Mouse (Mus musculus) intestine, embryonic 16.5 days (tissue): Measurements from ENCODE around the gene H2afz. TPM values are rescaled to one million over a fixed set of nuclear protein-coding genes. Genes with fewer than 3 reads are reported as not detected.

Source experiments
- ATAC-seq: fragments of 200-750 bp; cut with Nextera tagmentation; 2 replicates; pipeline ENCODE4 v1.8.0; 2017; ENCODE audit warnings: moderate TSS enrichment, moderate library complexity
- H3K27ac ChIP-seq: fragments of 300-500 bp; sonication (generic); 2 replicates; pipeline ENCODE4 v1.5.1; 2014; ENCODE audit warnings: mild to moderate bottlenecking, low read length
- H3K27me3 ChIP-seq: fragments of 300-500 bp; sonication (generic); replicated peaks from 2 replicates; pipeline ENCODE4 v1.6.1; 2014; ENCODE audit warnings: low read length, control low read depth, mixed read lengths; ENCODE audit not compliant: control insufficient read depth, insufficient read depth
- H3K36me3 ChIP-seq: fragments of 300-500 bp; sonication (generic); 2 replicates; pipeline ENCODE4 v1.6.1; 2014; ENCODE audit warnings: low read length, control low read depth; ENCODE audit not compliant: control insufficient read depth, insufficient read depth
- H3K4me1 ChIP-seq: fragments of 300-500 bp; sonication (generic); 2 replicates; pipeline ENCODE4 v1.6.1; 2014; ENCODE audit warnings: low read length, control low read depth, mixed read lengths; ENCODE audit not compliant: control insufficient read depth, insufficient read depth
- H3K4me2 ChIP-seq: fragments of 300-500 bp; sonication (generic); 2 replicates; pipeline ENCODE4 v1.6.1; 2014; ENCODE audit warnings: low read depth, low read length, control low read depth
- H3K4me3 ChIP-seq: fragments of 300-500 bp; sonication (generic); 2 replicates; pipeline ENCODE4 v1.5.1; 2014; ENCODE audit warnings: mild to moderate bottlenecking, low read length
- H3K9ac ChIP-seq: fragments of 300-500 bp; sonication (generic); 2 replicates; pipeline ENCODE4 v1.6.1; 2014; ENCODE audit warnings: low read depth, low read length
- H3K9me3 ChIP-seq: fragments of 300-500 bp; sonication (generic); 2 replicates; pipeline ENCODE4 v1.6.1; 2016; ENCODE audit warnings: low read length, control low read depth; ENCODE audit not compliant: control insufficient read depth
- WGBS: fragments of 180-500 bp; shearing (Covaris S2); extraction: QIAGEN DNeasy Blood & Tissue Kit; methylation state at CpG from one replicate; pipeline ENCODE4 v1.1.7; 2014; 5-methylcytosine and 5-hydroxymethylcytosine counted together
- polyA plus RNA-seq: library from polyadenylated mRNA; unstranded; fragments of >200 nt; fragmentation: Nextera tagmentation; extraction: Ambion mirVana; gene quantifications from 2 replicates; pipeline ENCODE4 v1.2.1, GENCODE M21; 2015

H2afz gene
- polyA plus RNA-seq, 1 experiment from 2014 or later = 1,412 TPM

DNA sequence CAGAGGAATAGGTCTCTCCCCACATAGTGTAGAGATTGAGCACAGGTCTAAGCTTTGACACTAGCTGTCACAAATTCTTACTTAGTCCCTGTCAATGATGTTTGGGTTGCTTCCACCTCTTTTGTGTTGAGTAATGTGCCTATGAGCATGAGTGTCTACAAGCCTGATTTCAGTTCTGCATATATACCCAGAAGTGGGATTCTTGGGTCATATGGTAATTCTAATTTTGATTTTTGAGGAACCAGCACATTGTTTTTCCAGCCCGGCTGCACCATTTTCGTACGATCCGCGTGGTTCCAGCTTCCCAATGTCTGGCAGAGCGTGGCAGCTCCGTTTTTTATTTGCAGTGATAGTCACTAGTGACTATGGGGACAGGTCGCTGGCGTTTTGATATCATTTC lies 5.1 kb downstream of the H2afz start:
- Histone ChIP-seq H3K9me3 (no peaks in the 10 kb centered on the region), H3K27ac (no peak overlapping the region), H3K4me2 (no peak overlapping the region), H3K36me3 (no peaks in the 10 kb centered on the region), H3K27me3 (no peaks in the 10 kb centered on the region), H3K4me3 (no peak overlapping the region), H3K4me1 (peaks cover 7% of the 10 kb centered on the region), H3K9ac (no peak overlapping the region)
- 89% methylated on average over 9 of the region's 9 CpGs for WGBS
- no peak for ATAC-seq

GRCm38 (mm10) chr3:137879313-137879712 lies 15.0 kb downstream of the H2afz start:
- H3K4me2 ChIP-seq = no peak overlapping the region
- H3K9ac ChIP-seq = no peak overlapping the region
- ATAC-seq = 0 out of 2 replicates have a peak, but pooled peaks have one; percentile 21
- 73% methylated on average over 3 of the region's 3 CpGs for WGBS
- no peaks in the 10 kb centered on the region for H3K36me3 ChIP-seq
- no peaks in the 10 kb centered on the region for H3K4me1 ChIP-seq
- no peak overlapping the region for H3K27ac ChIP-seq
- no peaks in the 10 kb centered on the region for H3K9me3 ChIP-seq
- no peak overlapping the region for H3K4me3 ChIP-seq
- no peaks in the 10 kb centered on the region for H3K27me3 ChIP-seq

DNA sequence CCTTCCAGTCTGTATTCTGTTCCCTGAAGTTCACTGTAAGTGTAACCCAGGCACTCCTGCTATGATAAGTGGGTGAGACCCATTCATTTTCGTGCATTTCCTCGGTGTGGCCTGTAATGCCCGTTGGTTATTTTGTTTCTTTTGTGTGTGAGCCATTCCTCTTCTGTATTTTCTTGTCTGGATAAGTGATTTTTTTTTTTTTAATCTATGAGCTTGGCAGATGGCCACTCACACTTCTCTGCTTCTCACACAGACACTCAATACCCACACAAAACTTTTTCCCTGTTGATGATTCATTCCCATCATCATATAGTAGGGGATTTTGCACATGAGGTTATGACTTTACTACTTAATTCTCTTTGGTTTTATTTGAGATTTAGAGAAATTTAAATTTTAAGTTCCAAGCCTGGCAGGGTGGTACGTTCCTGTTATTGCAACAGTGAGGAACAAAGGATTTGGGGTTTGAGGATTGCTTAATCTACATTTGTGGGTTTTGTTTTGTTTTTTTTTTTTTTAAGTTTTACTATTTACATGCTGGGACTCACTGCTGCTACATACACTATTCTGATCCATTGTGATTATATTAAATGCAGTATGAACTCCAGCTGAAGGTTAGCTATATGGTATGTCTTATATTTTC lies 15.9 kb downstream of the H2afz start:
- Histone ChIP-seq H3K9ac (no peak overlapping the region), H3K27me3 (no peaks in the 10 kb centered on the region), H3K36me3 (no peaks in the 10 kb centered on the region), H3K4me1 (no peaks in the 10 kb centered on the region), H3K27ac (no peak overlapping the region), H3K9me3 (no peaks in the 10 kb centered on the region), H3K4me3 (no peak overlapping the region), H3K4me2 (no peak overlapping the region)
- WGBS = 79% methylated on average over 4 of the region's 4 CpGs
- no peak for ATAC-seq

DNA sequence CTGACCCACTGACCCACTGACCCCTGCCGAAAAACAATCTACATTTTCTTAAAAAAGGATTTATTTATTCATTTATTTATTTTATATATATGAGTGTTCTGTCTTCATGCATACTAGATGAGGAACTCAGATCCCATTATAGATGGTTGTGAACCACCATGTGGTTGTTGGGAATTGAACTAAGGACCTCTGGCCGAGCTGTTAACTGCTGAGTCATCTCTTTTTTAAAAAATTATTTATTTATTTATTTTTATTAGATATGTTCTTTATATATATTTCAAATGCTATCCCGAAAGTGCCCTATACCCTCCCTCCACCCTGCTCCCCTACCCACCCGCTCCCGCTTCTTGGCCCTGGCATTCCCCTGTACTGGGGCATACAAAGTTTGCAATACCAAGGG lies 16.8 kb downstream of the H2afz start:
- no peak overlapping the region for H3K27ac ChIP-seq
- WGBS = 92% methylated on average over 5 of the region's 5 CpGs
- ATAC-seq = no peak

GRCm38 (mm10) chr3:137887961-137888360 lies 23.7 kb downstream of the H2afz start:
- Histone ChIP-seq H3K4me3 (no peak overlapping the region), H3K4me2 (no peak overlapping the region), H3K27ac (no peak overlapping the region), H3K36me3 (0 out of 2 replicates have a peak, but pooled peaks cover 7% of the 10 kb centered on the region), H3K27me3 (no peaks in the 10 kb centered on the region), H3K4me1 (no peaks in the 10 kb centered on the region), H3K9ac (no peak overlapping the region), H3K9me3 (0 out of 2 replicates have a peak, but pooled peaks cover 4% of the 10 kb centered on the region)
- WGBS = 70% methylated on average over 7 of the region's 7 CpGs
- no peak for ATAC-seq

More for the DNA sequence above, 16.8 kb downstream of the H2afz start:
- Histone ChIP-seq H3K27me3 (no peaks in the 10 kb centered on the region), H3K4me3 (no peak overlapping the region), H3K9ac (no peak overlapping the region), H3K9me3 (no peaks in the 10 kb centered on the region), H3K4me1 (no peaks in the 10 kb centered on the region), H3K36me3 (no peaks in the 10 kb centered on the region), H3K4me2 (no peak overlapping the region)

- no peak overlapping the region for H3K27ac ChIP-seq
- H3K9me3 ChIP-seq = 0 out of 2 replicates have a peak, but pooled peaks cover 4% of the 10 kb centered on the region
- H3K4me2 ChIP-seq = no peak overlapping the region
- WGBS = 81% methylated on average over 3 of the region's 3 CpGs
- no peak overlapping the region for H3K4me3 ChIP-seq
- no peak for ATAC-seq
- peaks cover 13% of the 10 kb centered on the region for H3K36me3 ChIP-seq
- H3K27me3 ChIP-seq = no peaks in the 10 kb centered on the region
- no peaks in the 10 kb centered on the region for H3K4me1 ChIP-seq
- no peak overlapping the region for H3K9ac ChIP-seq
Observed at GRCm38 (mm10) chr3:137891089-137891488, 26.8 kb downstream of the H2afz start.

DNA sequence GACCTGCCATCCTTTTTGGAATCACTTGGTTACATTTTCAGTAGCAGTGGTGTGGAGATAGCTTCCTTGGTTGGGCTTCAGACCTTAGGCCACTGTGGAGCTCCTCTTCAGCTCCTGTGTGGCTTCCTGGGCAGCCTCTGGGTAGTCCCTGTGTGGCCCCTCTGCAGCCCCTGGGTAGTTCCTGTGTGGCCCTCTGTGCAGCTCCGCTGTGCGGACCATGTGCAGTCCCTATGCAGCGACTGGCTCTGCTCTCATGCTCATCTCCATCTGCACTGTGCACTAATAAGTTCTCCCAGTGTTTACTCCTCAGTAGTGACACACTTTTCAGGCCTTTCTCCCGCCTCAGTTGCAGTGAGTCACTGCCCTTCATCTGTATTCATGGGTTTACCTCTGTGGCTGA lies 27.8 kb downstream of the H2afz start:
- ATAC-seq = no peak
- no peak overlapping the region for H3K9ac ChIP-seq
- no peak overlapping the region for H3K27ac ChIP-seq
- 0 out of 2 replicates have a peak, but pooled peaks cover 4% of the 10 kb centered on the region for H3K9me3 ChIP-seq
- WGBS = 90% methylated on average over 4 of the region's 4 CpGs
- no peaks in the 10 kb centered on the region for H3K27me3 ChIP-seq
- H3K4me3 ChIP-seq = no peak overlapping the region
- H3K36me3 ChIP-seq = peaks cover 13% of the 10 kb centered on the region
- H3K4me1 ChIP-seq = no peaks in the 10 kb centered on the region
- H3K4me2 ChIP-seq = no peak overlapping the region

DNA sequence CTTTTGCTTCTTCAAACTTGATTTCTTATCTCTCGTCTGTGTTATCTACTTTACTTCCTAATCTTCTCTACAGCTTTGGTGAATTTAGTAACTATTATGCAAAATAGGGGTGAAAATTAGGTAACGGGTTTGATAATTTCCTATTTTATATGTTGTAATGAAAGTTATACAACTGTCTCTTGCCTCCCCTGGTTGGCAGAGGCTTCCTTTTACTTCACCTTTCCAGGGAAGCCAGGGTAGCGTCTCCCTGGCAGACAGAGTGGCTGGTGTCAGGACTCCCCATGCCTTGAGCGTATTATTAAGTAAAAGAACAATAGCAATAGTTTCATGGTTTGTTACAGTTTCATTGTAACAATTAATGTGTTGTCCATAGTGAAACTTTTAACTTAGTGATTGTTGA lies 29.5 kb downstream of the H2afz start:
- H3K4me2 ChIP-seq = no peak overlapping the region
- H3K9me3 ChIP-seq = 0 out of 2 replicates have a peak, but pooled peaks cover 4% of the 10 kb centered on the region
- H3K27ac ChIP-seq = no peak overlapping the region
- no peak for ATAC-seq
- no peak overlapping the region for H3K4me3 ChIP-seq
- peaks cover 10% of the 10 kb centered on the region for H3K36me3 ChIP-seq
- WGBS = 89% methylated on average over 4 of the region's 4 CpGs
- no peaks in the 10 kb centered on the region for H3K27me3 ChIP-seq
- H3K9ac ChIP-seq = no peak overlapping the region
- no peaks in the 10 kb centered on the region for H3K4me1 ChIP-seq

DNA sequence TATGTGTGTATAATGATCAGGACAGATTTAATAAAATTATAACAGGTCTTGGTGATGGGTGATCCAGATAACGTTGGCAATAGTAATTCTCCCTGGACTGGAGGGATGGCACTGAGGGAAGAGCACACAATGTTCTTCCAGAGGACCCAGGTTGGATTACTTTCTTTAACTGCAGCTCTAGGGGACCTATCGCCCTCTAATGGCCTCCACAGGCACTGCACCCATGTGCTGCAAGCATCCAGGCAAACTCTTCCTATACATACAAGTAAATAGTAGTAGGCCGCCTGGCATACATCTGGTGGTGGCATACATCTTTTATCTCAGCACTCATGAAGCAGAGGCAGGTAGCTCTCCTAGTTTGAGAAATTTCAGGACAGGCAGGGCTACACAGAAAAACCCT lies 30.9 kb downstream of the H2afz start:
- ATAC-seq = no peak
- no peak overlapping the region for H3K9ac ChIP-seq
- 93% methylated on average over 3 of the region's 3 CpGs for WGBS
- no peak overlapping the region for H3K27ac ChIP-seq
- no peak overlapping the region for H3K4me3 ChIP-seq
- H3K4me2 ChIP-seq = no peak overlapping the region
- no peaks in the 10 kb centered on the region for H3K4me1 ChIP-seq
- peaks cover 6% of the 10 kb centered on the region for H3K36me3 ChIP-seq
- no peaks in the 10 kb centered on the region for H3K9me3 ChIP-seq
- H3K27me3 ChIP-seq = no peaks in the 10 kb centered on the region

DNA sequence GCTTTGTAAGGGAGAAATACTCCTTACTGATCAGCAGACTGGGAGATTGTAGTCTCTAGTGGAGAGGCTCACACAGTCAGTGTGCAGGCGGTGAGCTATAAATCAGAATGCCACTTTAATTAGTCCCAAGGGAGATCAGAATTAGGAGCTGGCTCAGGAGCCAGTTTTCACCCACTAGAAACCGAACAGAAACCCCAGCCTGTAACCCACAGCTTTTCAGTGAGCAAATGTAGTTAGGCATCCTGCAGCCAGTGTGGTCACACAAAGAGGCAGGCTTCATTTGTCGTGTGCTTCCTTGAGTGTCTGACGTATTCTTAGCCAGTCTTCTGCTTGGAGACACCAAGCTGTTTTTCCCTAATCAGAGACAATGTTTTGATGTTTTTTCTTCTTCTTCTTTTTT lies 32.1 kb downstream of the H2afz start:
- Histone ChIP-seq H3K27me3 (no peaks in the 10 kb centered on the region), H3K27ac (no peak overlapping the region), H3K4me1 (no peaks in the 10 kb centered on the region), H3K4me2 (no peak overlapping the region), H3K9me3 (no peaks in the 10 kb centered on the region), H3K9ac (no peak overlapping the region), H3K36me3 (peaks cover 6% of the 10 kb centered on the region), H3K4me3 (no peak overlapping the region)
- ATAC-seq = no peak
- WGBS = 79% methylated on average over 4 of the region's 4 CpGs
